12 mouse cellular contexts compared by ENCODE assay signal in the genomic region with DNA sequence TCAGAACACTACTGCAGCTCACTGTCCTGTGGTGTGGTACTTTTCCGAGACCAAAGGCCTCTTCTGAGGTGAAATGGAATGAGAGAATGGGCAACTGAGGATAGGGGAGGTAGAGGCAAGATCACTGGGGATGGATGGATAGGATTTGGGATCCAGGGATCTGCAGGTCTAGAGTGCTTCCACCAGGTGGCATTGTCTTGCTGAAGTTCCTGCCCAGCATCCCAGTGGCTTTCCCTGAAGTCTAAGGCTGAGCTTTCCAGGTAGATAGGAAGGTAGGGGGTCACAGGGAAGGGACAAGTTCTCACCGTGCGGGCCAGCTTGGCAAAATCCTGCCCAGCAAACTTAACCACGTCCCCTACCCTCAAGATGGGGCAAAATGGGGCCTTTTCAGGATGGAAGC. TPM values are rescaled to one million over a fixed set of nuclear protein-coding genes. Genes with fewer than 3 reads are reported as not detected.
DNase-seq lines count a peak whose midpoint lies in the region; ATAC-seq and TF ChIP-seq lines count a peak whose summit lies in the region.
"Had no signal": no experiment of that assay in that cellular context is flagged by ENCODE, and none has a peak within 500 bp of the region (broad histone marks: within the 10 kb centered on the region; RNA-seq: fewer than 3 reads in every experiment).

No protein-coding gene starts in this region.

- no peak overlapping the region for H3K4me3 ChIP-seq in cerebellum, adult 2 months (replicated peaks; ENCODE audit: insufficient read depth, low read depth, low read length)
- no peak overlapping the region for H3K4me3 ChIP-seq in liver, embryonic 14.5 days (ENCODE audit: insufficient read depth in 1 of 2, low read depth in 2 of 2, low read length in 2 of 2)
- H3K4me3 ChIP-seq in liver, embryonic 12.5 days = no peak overlapping the region
- no peak overlapping the region for H3K4me3 ChIP-seq in embryonic facial prominence, embryonic 14.5 days (ENCODE audit: low read depth, low read length)
- H3K4me3 ChIP-seq in neural tube, embryonic 15.5 days (replicated peaks) = no peak overlapping the region
- H3K4me3 ChIP-seq: embryonic facial prominence, embryonic 13.5 days; lung, embryonic 15.5 days had no signal

- no peak for TF ChIP-seq EP300 in liver, embryonic 14.5 days (IDR thresholded peaks at IDR 0.05; ENCODE audit: low read depth)

- no peak overlapping the region for H3K9ac ChIP-seq in liver, embryonic 14.5 days (replicated peaks)
- H3K9ac ChIP-seq in liver, embryonic 12.5 days = no peak overlapping the region
- H3K9ac ChIP-seq in embryonic facial prominence, embryonic 14.5 days (ENCODE audit: low read depth, low read length) = no peak overlapping the region
- no peak overlapping the region for H3K9ac ChIP-seq in neural tube, embryonic 15.5 days (replicated peaks)
- H3K9ac ChIP-seq: embryonic facial prominence, embryonic 13.5 days; hindbrain, embryonic 14.5 days; lung, embryonic 15.5 days had no signal

- no peak overlapping the region for H3K4me2 ChIP-seq in liver, embryonic 14.5 days (ENCODE audit: low read depth)
- no peak overlapping the region for H3K4me2 ChIP-seq in liver, embryonic 12.5 days
- H3K4me2 ChIP-seq in embryonic facial prominence, embryonic 14.5 days (ENCODE audit: low read depth, low read length) = no peak overlapping the region
- no peak overlapping the region for H3K4me2 ChIP-seq in neural tube, embryonic 15.5 days
- H3K4me2 ChIP-seq: embryonic facial prominence, embryonic 13.5 days; hindbrain, embryonic 14.5 days; lung, embryonic 15.5 days had no signal

- TF ChIP-seq CTCF in cerebellum, adult 2 months (IDR thresholded peaks at IDR 0.05; ENCODE audit: borderline replicate concordance, insufficient read depth, low read depth, low read length) = peak; percentile 55; the same call in 1 of the 2 replicates
- TF ChIP-seq CTCF in liver, embryonic 14.5 days (IDR thresholded peaks at IDR 0.05; ENCODE audit: low read depth) = peak; percentile 77

- WGBS in cerebellum, adult 2 months = 23% methylated on average over 4 of the region's 4 CpGs
- WGBS in liver, embryonic 14.5 days (ENCODE audit: insufficient replicate concordance) = 18% methylated on average over 4 of the region's 4 CpGs
- WGBS in liver, embryonic 12.5 days (ENCODE audit: insufficient replicate concordance) = 11% methylated on average over 4 of the region's 4 CpGs
- WGBS in embryonic facial prominence, embryonic 14.5 days = 31% methylated on average over 4 of the region's 4 CpGs
- 20% methylated on average over 4 of the region's 4 CpGs for WGBS in neural tube, embryonic 15.5 days

- no peak for DNase-seq in cerebellum, adult 2 months
- DNase-seq in cerebellum, adult 8-10 months = no peak
- no peak for DNase-seq in liver, embryonic 14.5 days (ENCODE audit: low read depth in 3 of 3, low spot score in 3 of 3)
- peak; percentile 43 for DNase-seq in embryonic facial prominence, embryonic 14.5 days (ENCODE audit: low spot score)
- peak; percentile 70 for DNase-seq in retina, embryonic 14.5 days (ENCODE audit: low spot score)
- DNase-seq in T-cell, adult 2 months (ENCODE audit: low spot score) = no peak
- DNase-seq: B cell, adult 2 months had no signal

- H3K27me3 ChIP-seq in cerebellum, adult 2 months (ENCODE audit: control insufficient read depth, insufficient read depth, low read length) = no peaks in the 10 kb centered on the region
- no peaks in the 10 kb centered on the region for H3K27me3 ChIP-seq in liver, embryonic 14.5 days (ENCODE audit: control insufficient read depth, insufficient read depth, low read length)
- peaks cover 27% of the 10 kb centered on the region for H3K27me3 ChIP-seq in liver, embryonic 12.5 days (replicated peaks)
- H3K27me3 ChIP-seq in embryonic facial prominence, embryonic 14.5 days (replicated peaks; ENCODE audit: control insufficient read depth, insufficient read depth, low read length) = no peaks in the 10 kb centered on the region
- H3K27me3 ChIP-seq in neural tube, embryonic 15.5 days (replicated peaks) = no peaks in the 10 kb centered on the region
- H3K27me3 ChIP-seq: lung, embryonic 15.5 days had no signal

- H3K27ac ChIP-seq in cerebellum, adult 2 months (ENCODE audit: insufficient read depth, low read length) = no peak overlapping the region
- no peak overlapping the region for H3K27ac ChIP-seq in liver, embryonic 14.5 days
- H3K27ac ChIP-seq in liver, embryonic 12.5 days = no peak overlapping the region
- H3K27ac ChIP-seq in embryonic facial prominence, embryonic 14.5 days (replicated peaks; ENCODE audit: low read depth, low read length) = no peak overlapping the region
- H3K27ac ChIP-seq in neural tube, embryonic 15.5 days (replicated peaks) = no peak overlapping the region
- H3K27ac ChIP-seq: embryonic facial prominence, embryonic 13.5 days; hindbrain, embryonic 14.5 days; lung, embryonic 15.5 days had no signal

- H3K4me1 ChIP-seq in cerebellum, adult 2 months (ENCODE audit: control insufficient read depth, insufficient read depth, low read length) = no peaks in the 10 kb centered on the region
- H3K4me1 ChIP-seq in liver, embryonic 14.5 days (replicated peaks; ENCODE audit: control insufficient read depth in 2 of 2, insufficient read depth in 2 of 2, low read length in 1 of 2) = peaks cover 0 to 2% of the 10 kb centered on the region in 2 experiments; a peak in 2 of 4 replicates
- H3K4me1 ChIP-seq in liver, embryonic 12.5 days = peaks cover 11% of the 10 kb centered on the region
- no peaks in the 10 kb centered on the region for H3K4me1 ChIP-seq in embryonic facial prominence, embryonic 14.5 days (ENCODE audit: control insufficient read depth, insufficient read depth, low read length)
- no peaks in the 10 kb centered on the region for H3K4me1 ChIP-seq in neural tube, embryonic 15.5 days
- H3K4me1 ChIP-seq: embryonic facial prominence, embryonic 13.5 days; lung, embryonic 15.5 days had no signal

- H3K9me3 ChIP-seq in liver, embryonic 14.5 days (ENCODE audit: control insufficient read depth, low read length) = no peaks in the 10 kb centered on the region
- no peaks in the 10 kb centered on the region for H3K9me3 ChIP-seq in liver, embryonic 12.5 days (replicated peaks)
- H3K9me3 ChIP-seq in embryonic facial prominence, embryonic 14.5 days (ENCODE audit: control insufficient read depth, low read length) = no peaks in the 10 kb centered on the region
- no peaks in the 10 kb centered on the region for H3K9me3 ChIP-seq in neural tube, embryonic 15.5 days (replicated peaks)
- H3K9me3 ChIP-seq: embryonic facial prominence, embryonic 13.5 days; lung, embryonic 15.5 days had no signal

- no peaks in the 10 kb centered on the region for H3K36me3 ChIP-seq in liver, embryonic 14.5 days (replicated peaks; ENCODE audit: control insufficient read depth, insufficient read depth, low read depth)
- no peaks in the 10 kb centered on the region for H3K36me3 ChIP-seq in liver, embryonic 12.5 days
- no peaks in the 10 kb centered on the region for H3K36me3 ChIP-seq in embryonic facial prominence, embryonic 14.5 days (ENCODE audit: control insufficient read depth, insufficient read depth, low read length)
- H3K36me3 ChIP-seq in neural tube, embryonic 15.5 days = no peaks in the 10 kb centered on the region
- H3K36me3 ChIP-seq: embryonic facial prominence, embryonic 13.5 days; lung, embryonic 15.5 days had no signal

- no peak for ATAC-seq in liver, embryonic 14.5 days (ENCODE audit: insufficient read depth)
- ATAC-seq in liver, embryonic 12.5 days = no peak
- ATAC-seq in embryonic facial prominence, embryonic 14.5 days (ENCODE audit: low read depth) = no peak
- no peak for ATAC-seq in neural tube, embryonic 15.5 days (ENCODE audit: low FRiP score)

- TF ChIP-seq POLR2A in cerebellum, adult 2 months (IDR thresholded peaks at IDR 0.05; ENCODE audit: borderline replicate concordance, insufficient read depth, low read length) = no peak

RNA-seq across cellular contexts. Expression of a gene that starts 15.0 kb away (rescaled TPM):
- polyA plus RNA-seq in cerebellum, adult 2 months (2012; rRNA removed) = 117 TPM in 2 replicates
- polyA plus RNA-seq in liver, embryonic 14.5 days (2012; rRNA removed) = 82.2 and 115 TPM in 2 replicates
- polyA plus RNA-seq in liver, embryonic 14.5 days (2014; fragmentation: Nextera tagmentation; extraction: Ambion mirVana) = 160 and 183 TPM in 2 replicates
- polyA plus RNA-seq in liver, embryonic 12.5 days (2016; fragmentation: Nextera tagmentation; extraction: Ambion mirVana) = 228 and 230 TPM in 2 replicates
- 217 and 272 TPM in 2 replicates for polyA plus RNA-seq in embryonic facial prominence, embryonic 14.5 days (2014; fragmentation: Nextera tagmentation; extraction: Ambion mirVana)
- 146 and 191 TPM in 2 replicates for polyA plus RNA-seq in neural tube, embryonic 15.5 days (2015; fragmentation: Nextera tagmentation; extraction: Ambion mirVana)

RNA-seq across cellular contexts. Expression of a gene that starts 15.2 kb away (rescaled TPM):
- polyA plus RNA-seq in cerebellum, adult 2 months (2012; rRNA removed) = 1.6 TPM in 2 replicates
- 0.12 and 0.22 TPM in 2 replicates for polyA plus RNA-seq in liver, embryonic 14.5 days (2012; rRNA removed)
- polyA plus RNA-seq in liver, embryonic 14.5 days (2014; fragmentation: Nextera tagmentation; extraction: Ambion mirVana) = 0.08 and 0.17 TPM in 2 replicates
- 0.30 and 0.61 TPM in 2 replicates for polyA plus RNA-seq in liver, embryonic 12.5 days (2016; fragmentation: Nextera tagmentation; extraction: Ambion mirVana)
- polyA plus RNA-seq in embryonic facial prominence, embryonic 14.5 days (2014; fragmentation: Nextera tagmentation; extraction: Ambion mirVana) = 6.7 and 7.0 TPM in 2 replicates
- 19.5 and 21.6 TPM in 2 replicates for polyA plus RNA-seq in neural tube, embryonic 15.5 days (2015; fragmentation: Nextera tagmentation; extraction: Ambion mirVana)

RNA-seq across cellular contexts. Expression of a gene that starts 25.8 kb away (rescaled TPM):
- polyA plus RNA-seq in cerebellum, adult 2 months (2012; rRNA removed) = 38.4 and 39.6 TPM in 2 replicates
- polyA plus RNA-seq in liver, embryonic 14.5 days (2012; rRNA removed) = 3.9 and 4.4 TPM in 2 replicates
- polyA plus RNA-seq in liver, embryonic 14.5 days (2014; fragmentation: Nextera tagmentation; extraction: Ambion mirVana) = 0.75 and 1.0 TPM in 2 replicates
- 7.9 and 8.7 TPM in 2 replicates for polyA plus RNA-seq in liver, embryonic 12.5 days (2016; fragmentation: Nextera tagmentation; extraction: Ambion mirVana)
- polyA plus RNA-seq in embryonic facial prominence, embryonic 14.5 days (2014; fragmentation: Nextera tagmentation; extraction: Ambion mirVana) = 14.7 and 16.6 TPM in 2 replicates
- 19.7 and 24.3 TPM in 2 replicates for polyA plus RNA-seq in neural tube, embryonic 15.5 days (2015; fragmentation: Nextera tagmentation; extraction: Ambion mirVana)

RNA-seq across cellular contexts. Expression of a gene that starts 34.0 kb away (rescaled TPM):
- not detected in 2 replicates for polyA plus RNA-seq in cerebellum, adult 2 months (2012; rRNA removed)
- polyA plus RNA-seq in liver, embryonic 14.5 days (2012; rRNA removed) = 2.6 and 4.4 TPM in 2 replicates
- polyA plus RNA-seq in liver, embryonic 14.5 days (2014; fragmentation: Nextera tagmentation; extraction: Ambion mirVana) = 2.1 and 3.4 TPM in 2 replicates
- 3.1 and 7.1 TPM in 2 replicates for polyA plus RNA-seq in liver, embryonic 12.5 days (2016; fragmentation: Nextera tagmentation; extraction: Ambion mirVana)
- polyA plus RNA-seq in embryonic facial prominence, embryonic 14.5 days (2014; fragmentation: Nextera tagmentation; extraction: Ambion mirVana) = not detected in 2 replicates
- not detected in 2 replicates for polyA plus RNA-seq in neural tube, embryonic 15.5 days (2015; fragmentation: Nextera tagmentation; extraction: Ambion mirVana)
- polyA plus RNA-seq: hindbrain, embryonic 14.5 days; lung, embryonic 15.5 days had no signal

RNA-seq across cellular contexts. Expression of a gene that starts 41.8 kb away (rescaled TPM):
- polyA plus RNA-seq in cerebellum, adult 2 months (2012; rRNA removed) = 0.14 and 0.23 TPM in 2 replicates
- 33.3 and 62.4 TPM in 2 replicates for polyA plus RNA-seq in liver, embryonic 14.5 days (2012; rRNA removed)
- 17.9 and 21.8 TPM in 2 replicates for polyA plus RNA-seq in liver, embryonic 14.5 days (2014; fragmentation: Nextera tagmentation; extraction: Ambion mirVana)
- polyA plus RNA-seq in liver, embryonic 12.5 days (2016; fragmentation: Nextera tagmentation; extraction: Ambion mirVana) = 27.7 and 79.1 TPM in 2 replicates
- 0.34 TPM in 1 of 2 replicates, not detected in the other for polyA plus RNA-seq in embryonic facial prominence, embryonic 14.5 days (2014; fragmentation: Nextera tagmentation; extraction: Ambion mirVana)
- 0.22 and 0.69 TPM in 2 replicates for polyA plus RNA-seq in neural tube, embryonic 15.5 days (2015; fragmentation: Nextera tagmentation; extraction: Ambion mirVana)
- polyA plus RNA-seq: hindbrain, embryonic 14.5 days had no signal

Comparison
In these comparisons a context has a peak if more than half of its experiments do, and no peak if none do; other contexts are left out.
1. DNase-seq: peak in embryonic facial prominence, embryonic 14.5 days (single experiment) and retina, embryonic 14.5 days (single experiment); none in cerebellum, adult 2 months (0 of 2), cerebellum, adult 8-10 months (single experiment), liver, embryonic 14.5 days (0 of 3) and T-cell, adult 2 months (single experiment).